In the genomic region with DNA sequence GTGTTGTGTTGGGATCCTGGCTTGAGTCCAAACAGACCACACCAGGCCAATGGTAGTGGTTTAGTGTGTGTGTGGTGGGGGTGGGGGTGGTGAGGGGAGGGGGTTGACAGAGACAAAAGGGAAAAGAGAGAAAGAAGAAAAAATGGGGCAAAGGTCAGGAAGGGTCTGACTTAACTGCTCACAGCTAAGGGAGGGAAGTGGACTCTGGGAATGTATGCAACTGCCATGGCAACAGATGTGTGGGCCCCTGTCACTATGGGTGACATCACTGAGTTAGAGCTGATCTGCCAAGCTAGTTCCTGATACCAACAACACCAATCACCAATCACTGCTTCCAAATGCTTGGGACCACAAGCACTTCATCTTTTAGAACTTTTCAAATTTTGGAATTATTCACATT, we compare ENCODE assay signal across 15 mouse cellular contexts. TPM values are rescaled to one million over a fixed set of nuclear protein-coding genes. Genes with fewer than 3 reads are reported as not detected.
DNase-seq lines count a peak whose midpoint lies in the region; ATAC-seq lines count a peak whose summit lies in the region.
"Had no signal": no experiment of that assay in that cellular context is flagged by ENCODE, and none has a peak within 500 bp of the region (broad histone marks: within the 10 kb centered on the region; RNA-seq: fewer than 3 reads in every experiment).

No protein-coding gene starts in this region.

- H3K27me3 ChIP-seq in hindbrain, embryonic 10.5 days (ENCODE audit: insufficient read depth, poor library complexity, severe bottlenecking), result no peaks in the 10 kb centered on the region
- H3K27me3 ChIP-seq in hindbrain, embryonic 14.5 days (ENCODE audit: control insufficient read depth, insufficient read depth, low read length), result no peaks in the 10 kb centered on the region
- no peaks in the 10 kb centered on the region for H3K27me3 ChIP-seq in midbrain, embryonic 10.5 days (ENCODE audit: low read depth, poor library complexity, severe bottlenecking)
- H3K27me3 ChIP-seq in midbrain, embryonic 15.5 days (replicated peaks), result no peaks in the 10 kb centered on the region
- no peaks in the 10 kb centered on the region for H3K27me3 ChIP-seq in neural tube, embryonic 11.5 days (ENCODE audit: control insufficient read depth, insufficient read depth, low read length)
- H3K27me3 ChIP-seq: heart, embryonic 13.5 days; hindbrain, embryonic 15.5 days had no signal

- no peaks in the 10 kb centered on the region for H3K36me3 ChIP-seq in hindbrain, embryonic 10.5 days
- H3K36me3 ChIP-seq in hindbrain, embryonic 14.5 days (replicated peaks; ENCODE audit: control insufficient read depth, insufficient read depth), result no peaks in the 10 kb centered on the region
- H3K36me3 ChIP-seq in midbrain, embryonic 10.5 days, result no peaks in the 10 kb centered on the region
- no peaks in the 10 kb centered on the region for H3K36me3 ChIP-seq in midbrain, embryonic 15.5 days (replicated peaks)
- H3K36me3 ChIP-seq in neural tube, embryonic 11.5 days (ENCODE audit: control insufficient read depth, insufficient read depth, low read length), result no peaks in the 10 kb centered on the region
- H3K36me3 ChIP-seq: heart, embryonic 13.5 days; hindbrain, embryonic 15.5 days had no signal

- no peak overlapping the region for H3K27ac ChIP-seq in hindbrain, embryonic 10.5 days
- no peak overlapping the region for H3K27ac ChIP-seq in hindbrain, embryonic 14.5 days
- H3K27ac ChIP-seq in midbrain, embryonic 10.5 days (replicated peaks), result peak overlapping the region; percentile 81; the same call in 1 of the 2 replicates
- no peak overlapping the region for H3K27ac ChIP-seq in midbrain, embryonic 15.5 days
- no peak overlapping the region for H3K27ac ChIP-seq in neural tube, embryonic 11.5 days (ENCODE audit: low read depth, low read length)
- H3K27ac ChIP-seq: heart, embryonic 13.5 days; hindbrain, embryonic 15.5 days had no signal

- no peak; the same call in 1 of the 2 replicates for ATAC-seq in hindbrain, embryonic 14.5 days (ENCODE audit: low FRiP score)
- no peak for ATAC-seq in midbrain, embryonic 15.5 days (replicated peaks)
- peak; percentile 55; the same call in 1 of the 2 replicates for ATAC-seq in neural tube, embryonic 11.5 days (ENCODE audit: insufficient read depth, low FRiP score, low TSS enrichment)

- no peak overlapping the region for H3K9ac ChIP-seq in hindbrain, embryonic 14.5 days
- H3K9ac ChIP-seq in midbrain, embryonic 15.5 days, result no peak overlapping the region
- H3K9ac ChIP-seq in neural tube, embryonic 11.5 days (ENCODE audit: low read length), result no peak overlapping the region
- H3K9ac ChIP-seq: heart, embryonic 13.5 days; hindbrain, embryonic 15.5 days had no signal

- H3K4me3 ChIP-seq in hindbrain, embryonic 10.5 days, result no peak overlapping the region
- H3K4me3 ChIP-seq in hindbrain, embryonic 14.5 days (replicated peaks; ENCODE audit: low read length), result no peak overlapping the region
- no peak overlapping the region for H3K4me3 ChIP-seq in midbrain, embryonic 10.5 days
- no peak overlapping the region for H3K4me3 ChIP-seq in midbrain, embryonic 15.5 days
- no peak overlapping the region for H3K4me3 ChIP-seq in neural tube, embryonic 11.5 days (ENCODE audit: low read depth, low read length)
- H3K4me3 ChIP-seq: heart, embryonic 13.5 days; hindbrain, embryonic 15.5 days had no signal

- H3K4me2 ChIP-seq in hindbrain, embryonic 14.5 days (replicated peaks), result no peak overlapping the region
- H3K4me2 ChIP-seq in midbrain, embryonic 15.5 days, result no peak overlapping the region
- H3K4me2 ChIP-seq in neural tube, embryonic 11.5 days (ENCODE audit: low read depth), result no peak overlapping the region
- H3K4me2 ChIP-seq: heart, embryonic 13.5 days; hindbrain, embryonic 15.5 days had no signal

- no peaks in the 10 kb centered on the region for H3K9me3 ChIP-seq in hindbrain, embryonic 10.5 days
- H3K9me3 ChIP-seq in hindbrain, embryonic 14.5 days (ENCODE audit: control insufficient read depth, low read length), result no peaks in the 10 kb centered on the region
- no peaks in the 10 kb centered on the region for H3K9me3 ChIP-seq in midbrain, embryonic 10.5 days (replicated peaks)
- no peaks in the 10 kb centered on the region for H3K9me3 ChIP-seq in midbrain, embryonic 15.5 days
- no peaks in the 10 kb centered on the region for H3K9me3 ChIP-seq in neural tube, embryonic 11.5 days (ENCODE audit: control insufficient read depth, low read length)
- H3K9me3 ChIP-seq: heart, embryonic 13.5 days; hindbrain, embryonic 15.5 days had no signal

- DNase-seq in hindbrain, embryonic 10.5 days (ENCODE audit: low spot score), result peak; percentile 67
- no peak for DNase-seq in hindbrain, embryonic 14.5 days (ENCODE audit: low spot score)
- peak; percentile 64 for DNase-seq in midbrain, embryonic 10.5 days (ENCODE audit: low spot score)
- peak; percentile 86 for DNase-seq in embryo, embryonic 10 days (ENCODE audit: low spot score)
- no peak for DNase-seq in neural tube, embryonic 11.5 days (ENCODE audit: low spot score)
- no peak for DNase-seq in cerebellum, postnatal 14 days
- DNase-seq in layer of hippocampus, adult 11-12 months (ENCODE audit: low spot score), result no peak
- DNase-seq: cerebellum, adult 9-11 months; kidney, postnatal 14 days; layer of hippocampus, postnatal 36 days; lung, adult 18-20 months had no signal

- H3K4me1 ChIP-seq in hindbrain, embryonic 10.5 days (replicated peaks), result peaks cover 43% of the 10 kb centered on the region
- no peaks in the 10 kb centered on the region for H3K4me1 ChIP-seq in hindbrain, embryonic 14.5 days (replicated peaks; ENCODE audit: control insufficient read depth, insufficient read depth, low read length)
- H3K4me1 ChIP-seq in midbrain, embryonic 10.5 days, result peaks cover 48% of the 10 kb centered on the region
- H3K4me1 ChIP-seq in midbrain, embryonic 15.5 days, result no peaks in the 10 kb centered on the region
- H3K4me1 ChIP-seq in neural tube, embryonic 11.5 days (ENCODE audit: control insufficient read depth, insufficient read depth, low read length), result no peaks in the 10 kb centered on the region
- H3K4me1 ChIP-seq: hindbrain, embryonic 15.5 days had no signal

RNA-seq across cellular contexts. Expression of gene H2al2a, which starts 26.6 kb away (rescaled TPM):
- polyA plus RNA-seq in hindbrain, embryonic 10.5 days (2016; fragmentation: Nextera tagmentation; extraction: Ambion mirVana), result not detected in 2 replicates
- polyA plus RNA-seq in hindbrain, embryonic 14.5 days (2014; fragmentation: Nextera tagmentation; extraction: Ambion mirVana), result not detected in 2 replicates
- polyA plus RNA-seq in midbrain, embryonic 10.5 days (2016; fragmentation: Nextera tagmentation; extraction: Ambion mirVana), result not detected in 2 replicates
- polyA plus RNA-seq in midbrain, embryonic 15.5 days (2015; fragmentation: Nextera tagmentation; extraction: Ambion mirVana), result not detected in 2 replicates
- not detected in 2 replicates for polyA plus RNA-seq in neural tube, embryonic 11.5 days (2014; fragmentation: Nextera tagmentation; extraction: Ambion mirVana)
- polyA plus RNA-seq: heart, embryonic 13.5 days; hindbrain, embryonic 15.5 days; limb, embryonic 14.5 days had no signal

Comparison
In these comparisons a context has a peak if more than half of its experiments do, and no peak if none do; other contexts are left out.
1. DNase-seq: peak in hindbrain, embryonic 10.5 days (single experiment), midbrain, embryonic 10.5 days (single experiment) and embryo, embryonic 10 days (single experiment); none in hindbrain, embryonic 14.5 days (single experiment), neural tube, embryonic 11.5 days (single experiment), cerebellum, postnatal 14 days (0 of 2) and layer of hippocampus, adult 11-12 months (single experiment).